Mouse (Mus musculus): Measurements from ENCODE around the gene Plcg1. TPM values are rescaled to one million over a fixed set of nuclear protein-coding genes. Genes with fewer than 3 reads are reported as not detected.

Gene Plcg1
- polyA plus RNA-seq, 1 experiment from 2014 or later, result 44.9 TPM

DNA sequence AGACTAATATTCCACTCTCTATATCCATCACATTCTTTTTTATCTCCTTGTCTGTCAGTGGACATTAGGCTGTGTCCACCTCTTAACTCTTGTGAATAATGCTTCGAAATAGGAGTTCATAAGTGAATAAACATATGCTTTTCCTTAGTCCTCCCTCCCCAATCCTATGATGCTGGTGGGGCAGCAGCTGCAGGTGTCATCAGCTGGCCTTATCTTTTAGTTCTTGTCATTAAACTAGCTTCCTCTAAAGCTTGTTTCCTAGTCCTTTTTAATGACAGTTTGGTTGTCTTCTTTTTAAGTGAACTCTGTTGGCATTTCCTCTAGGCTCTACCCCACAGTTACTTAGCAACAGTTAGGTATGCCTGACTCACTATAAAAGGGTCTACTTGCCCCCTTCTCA, 57.9 kb downstream of the Plcg1 start:
- 83% methylated on average over 1 of the region's 1 CpGs for WGBS
- H3K27me3 ChIP-seq (ENCODE audit: insufficient read depth, poor library complexity, severe bottlenecking), result no peaks in the 10 kb centered on the region
- H3K4me1 ChIP-seq, result peaks cover 17% of the 10 kb centered on the region
- no peak overlapping the region for H3K27ac ChIP-seq
- H3K4me3 ChIP-seq, result no peak overlapping the region
- DNase-seq (ENCODE audit: low spot score), result no peak
- no peaks in the 10 kb centered on the region for H3K9me3 ChIP-seq
- no peaks in the 10 kb centered on the region for H3K36me3 ChIP-seq

DNA sequence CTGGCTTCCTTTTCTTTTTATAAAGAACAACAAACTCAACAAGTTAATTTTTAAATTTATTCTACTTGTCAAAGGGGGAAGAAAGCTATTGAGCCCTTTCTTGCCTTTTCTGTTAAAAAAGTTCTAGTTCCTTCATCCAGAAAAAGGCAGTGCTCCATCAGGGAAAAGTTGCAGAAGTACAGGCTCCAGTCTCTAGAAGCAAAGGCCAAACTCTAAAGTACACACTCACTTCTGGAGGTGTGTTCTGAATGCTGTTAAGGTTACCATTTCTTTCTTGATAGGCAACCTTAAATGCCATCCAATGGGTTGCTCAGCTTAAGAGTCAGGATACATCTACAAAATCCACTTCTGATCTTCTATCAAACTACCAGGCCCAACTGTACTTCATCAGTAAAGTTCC, 58.6 kb downstream of the Plcg1 start:
- DNase-seq (ENCODE audit: low spot score), result no peak
- H3K27me3 ChIP-seq (ENCODE audit: insufficient read depth, poor library complexity, severe bottlenecking), result no peaks in the 10 kb centered on the region

DNA sequence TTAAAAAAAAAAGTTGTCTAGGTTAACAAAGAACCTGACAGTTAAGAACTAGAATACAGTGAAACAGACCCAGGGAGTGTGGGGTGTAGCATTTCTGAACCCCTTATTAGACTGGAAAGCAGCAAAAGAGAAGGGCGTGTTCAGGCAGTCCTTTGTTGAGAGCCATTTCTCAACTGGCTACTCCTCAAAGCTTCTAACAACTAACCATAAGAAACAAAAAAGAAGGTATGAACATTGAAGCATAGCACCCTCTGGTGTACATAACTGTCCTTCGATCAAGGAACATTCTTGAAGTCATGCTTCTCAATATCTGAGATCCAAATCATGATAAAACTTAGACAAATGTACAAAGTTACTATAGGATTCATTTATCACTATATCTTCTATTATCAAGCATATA, 62.0 kb downstream of the Plcg1 start:
- Histone ChIP-seq H3K9me3 (no peaks in the 10 kb centered on the region), H3K27me3 (ENCODE audit: insufficient read depth, poor library complexity, severe bottlenecking) (no peaks in the 10 kb centered on the region), H3K36me3 (no peaks in the 10 kb centered on the region), H3K4me3 (no peak overlapping the region), H3K4me1 (peaks cover 4% of the 10 kb centered on the region; the same call in 1 of the 2 replicates), H3K27ac (no peak overlapping the region)
- 68% methylated on average over 2 of the region's 2 CpGs for WGBS
- no peak for DNase-seq (ENCODE audit: low spot score)

More for the DNA sequence above, 58.6 kb downstream of the Plcg1 start:
- no peak overlapping the region for H3K27ac ChIP-seq
- peaks cover 17% of the 10 kb centered on the region for H3K4me1 ChIP-seq
- no peaks in the 10 kb centered on the region for H3K36me3 ChIP-seq
- H3K4me3 ChIP-seq, result no peak overlapping the region
- no peaks in the 10 kb centered on the region for H3K9me3 ChIP-seq

DNA sequence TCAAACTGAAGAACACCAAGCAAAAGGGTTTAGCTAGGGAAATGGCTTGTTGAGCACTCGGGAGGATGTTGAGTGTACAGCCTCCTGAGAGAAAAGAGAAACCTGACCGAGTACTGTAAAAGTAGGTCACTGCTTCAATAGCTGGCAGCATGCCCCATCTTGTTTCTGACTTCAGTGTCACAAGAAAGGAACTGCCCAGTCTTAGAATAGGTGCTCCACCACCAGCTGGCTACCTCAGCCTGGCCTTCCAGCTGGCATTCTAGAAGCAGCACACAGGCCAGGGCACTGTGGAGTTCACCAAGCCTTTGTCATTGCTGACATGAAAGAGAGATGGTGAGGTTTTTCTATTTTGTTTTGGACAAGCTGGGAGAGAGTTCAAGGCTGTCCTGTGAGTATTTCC, 65.9 kb downstream of the Plcg1 start:
- 85% methylated on average over 2 of the region's 2 CpGs for WGBS
- Histone ChIP-seq H3K27ac (no peak overlapping the region), H3K4me3 (no peak overlapping the region), H3K36me3 (no peaks in the 10 kb centered on the region), H3K9me3 (no peaks in the 10 kb centered on the region), H3K27me3 (ENCODE audit: insufficient read depth, poor library complexity, severe bottlenecking) (no peaks in the 10 kb centered on the region), H3K4me1 (no peaks in the 10 kb centered on the region)
- DNase-seq (ENCODE audit: low spot score), result no peak

DNA sequence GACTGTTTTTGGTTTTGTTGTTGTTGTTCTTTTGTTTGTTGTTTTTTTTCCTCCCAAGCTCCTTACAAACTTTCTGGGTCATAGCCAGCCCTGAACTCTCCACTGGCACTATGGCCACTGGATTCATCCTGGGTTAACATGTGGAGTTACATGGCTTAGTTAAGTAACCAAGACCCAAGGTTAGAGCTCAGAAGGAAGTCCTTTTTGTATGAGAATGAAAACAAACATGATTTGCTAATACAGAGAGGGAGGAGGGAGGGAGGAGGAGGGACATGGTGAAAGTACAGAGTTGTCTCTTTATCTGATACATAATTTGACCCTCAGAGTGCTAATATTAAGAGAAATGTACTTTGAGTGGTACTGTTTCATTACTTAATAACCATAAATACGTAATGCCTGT, 67.1 kb downstream of the Plcg1 start:
- H3K4me3 ChIP-seq, result no peak overlapping the region
- H3K27me3 ChIP-seq (ENCODE audit: insufficient read depth, poor library complexity, severe bottlenecking), result no peaks in the 10 kb centered on the region
- no peak overlapping the region for H3K27ac ChIP-seq
- no peak for DNase-seq (ENCODE audit: low spot score)
- no peaks in the 10 kb centered on the region for H3K4me1 ChIP-seq
- H3K36me3 ChIP-seq, result no peaks in the 10 kb centered on the region
- no peaks in the 10 kb centered on the region for H3K9me3 ChIP-seq
- 78% methylated on average over 1 of the region's 1 CpGs for WGBS

DNA sequence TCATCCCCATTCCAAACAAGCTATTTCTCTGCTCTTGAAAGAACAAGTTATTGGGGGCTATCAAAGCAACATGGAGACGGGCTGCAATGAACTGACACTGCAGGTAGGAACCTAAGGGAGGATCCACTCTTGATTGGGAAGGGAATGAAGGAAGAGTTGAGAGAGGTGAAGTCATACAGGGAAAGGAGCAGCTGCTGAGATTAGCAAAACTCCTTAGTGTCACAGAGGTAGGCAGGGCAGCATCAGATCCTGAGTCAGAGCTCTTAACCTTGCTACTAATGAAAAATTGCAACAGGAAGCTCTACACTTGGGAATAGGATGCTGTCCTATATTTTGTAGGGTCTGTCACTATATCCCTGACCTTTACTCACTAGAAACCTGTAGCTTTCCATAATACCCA, 69.9 kb downstream of the Plcg1 start:
- WGBS, result 78% methylated on average over 1 of the region's 1 CpGs
- H3K27me3 ChIP-seq (ENCODE audit: insufficient read depth, poor library complexity, severe bottlenecking), result no peaks in the 10 kb centered on the region
- no peak for DNase-seq (ENCODE audit: low spot score)
- no peaks in the 10 kb centered on the region for H3K9me3 ChIP-seq
- no peak overlapping the region for H3K27ac ChIP-seq
- no peak overlapping the region for H3K4me3 ChIP-seq
- H3K4me1 ChIP-seq, result peaks cover 6% of the 10 kb centered on the region
- no peaks in the 10 kb centered on the region for H3K36me3 ChIP-seq

DNA sequence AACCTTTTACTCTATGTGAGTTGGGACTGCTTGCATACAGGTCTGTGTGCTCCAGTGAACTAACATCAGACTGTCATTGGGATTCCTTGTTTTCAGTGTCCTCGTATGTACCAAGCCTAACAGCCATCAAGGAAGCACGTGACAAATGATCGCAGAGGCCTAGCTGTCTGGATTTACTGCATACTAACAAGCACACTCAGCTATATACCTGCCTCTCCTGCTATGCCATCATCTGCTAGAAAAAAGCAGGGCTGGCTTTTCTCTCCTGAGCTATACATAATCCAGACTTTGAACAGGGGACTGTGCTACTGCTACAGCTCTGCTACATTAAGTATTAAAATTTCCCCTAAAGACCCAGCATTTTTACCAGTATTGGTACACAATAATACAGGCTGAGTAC, 71.2 kb downstream of the Plcg1 start:
- no peak for DNase-seq (ENCODE audit: low spot score)
- no peaks in the 10 kb centered on the region for H3K36me3 ChIP-seq
- no peak overlapping the region for H3K27ac ChIP-seq
- no peak overlapping the region for H3K4me3 ChIP-seq
- no peaks in the 10 kb centered on the region for H3K27me3 ChIP-seq (ENCODE audit: insufficient read depth, poor library complexity, severe bottlenecking)
- 79% methylated on average over 3 of the region's 3 CpGs for WGBS
- no peaks in the 10 kb centered on the region for H3K9me3 ChIP-seq
- peaks cover 12% of the 10 kb centered on the region for H3K4me1 ChIP-seq

DNA sequence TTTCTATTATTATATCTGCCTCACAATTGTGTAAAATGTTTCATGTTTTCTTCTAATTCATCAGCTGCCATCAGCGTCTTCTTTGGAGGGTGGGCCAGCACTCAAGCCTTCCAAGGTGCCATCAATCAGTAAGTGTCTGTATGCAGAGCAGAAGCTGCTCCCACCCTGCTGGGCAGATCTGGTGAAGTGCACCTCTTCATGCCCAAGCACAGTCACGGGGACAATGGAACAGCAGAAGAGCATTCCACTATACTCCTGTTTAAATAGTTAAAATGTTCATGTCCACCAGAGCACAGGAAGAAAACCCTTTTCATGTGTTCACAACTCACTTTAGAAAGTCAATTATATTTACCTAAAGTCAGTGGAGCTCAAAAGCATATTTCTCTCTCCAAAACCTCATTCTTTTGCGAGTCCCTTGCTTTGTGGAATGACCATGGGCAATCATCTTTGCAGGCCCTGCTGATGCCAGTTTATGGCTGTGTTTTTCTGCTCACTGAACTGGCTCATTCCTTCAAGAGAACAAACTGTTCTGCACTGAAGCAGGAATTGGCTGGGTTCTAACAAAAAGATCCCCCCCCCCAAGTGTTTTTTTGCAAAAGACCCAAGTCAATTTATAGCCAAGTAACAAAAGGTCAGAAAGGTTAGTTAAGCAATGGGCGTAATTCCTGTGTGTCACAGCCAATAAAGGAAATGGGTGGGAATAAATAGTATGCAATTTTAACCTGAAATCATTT, 73.9 kb downstream of the Plcg1 start:
- Histone ChIP-seq H3K27ac (no peak overlapping the region), H3K4me1 (peaks cover 20% of the 10 kb centered on the region), H3K4me3 (no peak overlapping the region), H3K27me3 (ENCODE audit: insufficient read depth, poor library complexity, severe bottlenecking) (no peaks in the 10 kb centered on the region), H3K36me3 (no peaks in the 10 kb centered on the region), H3K9me3 (no peaks in the 10 kb centered on the region)
- 62% methylated on average over 4 of the region's 4 CpGs for WGBS
- no peak for DNase-seq (ENCODE audit: low spot score)

DNA sequence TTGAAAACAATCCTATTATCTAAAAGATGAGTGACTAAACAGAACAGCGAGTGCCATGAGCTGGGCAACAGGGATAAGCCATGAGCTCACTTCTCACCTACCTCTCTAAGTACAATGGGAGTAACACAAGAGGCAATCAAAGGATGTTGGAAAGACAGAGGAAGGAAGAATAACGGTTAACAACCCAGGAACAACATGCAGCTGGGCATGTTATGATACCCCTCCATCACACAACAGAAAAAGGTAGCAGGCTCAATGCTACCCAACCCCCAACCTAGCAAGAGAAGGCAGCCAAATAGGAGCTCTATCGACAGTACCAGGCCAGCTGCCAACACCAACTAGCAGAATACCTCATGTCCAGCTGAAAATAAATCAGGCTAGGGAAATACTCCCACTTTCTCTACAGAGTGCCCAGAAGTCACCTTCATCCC, 75.0 kb downstream of the Plcg1 start:
- H3K27me3 ChIP-seq (ENCODE audit: insufficient read depth, poor library complexity, severe bottlenecking), result no peaks in the 10 kb centered on the region
- H3K27ac ChIP-seq, result no peak overlapping the region
- no peaks in the 10 kb centered on the region for H3K9me3 ChIP-seq
- no peak overlapping the region for H3K4me3 ChIP-seq
- no peak for DNase-seq (ENCODE audit: low spot score)
- peaks cover 25% of the 10 kb centered on the region for H3K4me1 ChIP-seq
- H3K36me3 ChIP-seq, result no peaks in the 10 kb centered on the region
- 28% methylated on average over 3 of the region's 3 CpGs for WGBS

DNA sequence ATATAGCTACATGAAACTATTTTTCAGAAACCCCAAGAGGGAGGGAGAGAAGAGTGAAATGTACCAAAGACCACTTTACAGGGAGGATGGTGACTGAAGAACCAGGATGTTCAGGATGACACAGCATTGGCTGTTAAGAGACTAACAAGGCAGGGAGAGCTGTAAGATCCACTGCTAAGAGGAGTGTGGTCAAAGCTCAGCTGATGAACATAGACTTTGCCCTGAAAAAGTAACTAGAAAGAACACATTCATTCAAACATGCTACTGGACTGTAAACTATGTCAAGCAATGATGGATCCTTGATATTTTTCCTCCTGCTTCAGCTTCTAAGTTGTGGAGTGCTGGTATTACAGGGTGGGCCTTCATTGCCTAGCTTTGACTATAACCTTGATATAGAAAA, 79.3 kb downstream of the Plcg1 start:
- H3K4me3 ChIP-seq, result no peak overlapping the region
- H3K27me3 ChIP-seq (ENCODE audit: insufficient read depth, poor library complexity, severe bottlenecking), result no peaks in the 10 kb centered on the region
- H3K27ac ChIP-seq, result peak overlapping the region; percentile 22; the same call in 1 of the 2 replicates
- DNase-seq (ENCODE audit: low spot score), result no peak
- no peaks in the 10 kb centered on the region for H3K9me3 ChIP-seq
- no peaks in the 10 kb centered on the region for H3K36me3 ChIP-seq
- H3K4me1 ChIP-seq, result peaks cover 22% of the 10 kb centered on the region

DNA sequence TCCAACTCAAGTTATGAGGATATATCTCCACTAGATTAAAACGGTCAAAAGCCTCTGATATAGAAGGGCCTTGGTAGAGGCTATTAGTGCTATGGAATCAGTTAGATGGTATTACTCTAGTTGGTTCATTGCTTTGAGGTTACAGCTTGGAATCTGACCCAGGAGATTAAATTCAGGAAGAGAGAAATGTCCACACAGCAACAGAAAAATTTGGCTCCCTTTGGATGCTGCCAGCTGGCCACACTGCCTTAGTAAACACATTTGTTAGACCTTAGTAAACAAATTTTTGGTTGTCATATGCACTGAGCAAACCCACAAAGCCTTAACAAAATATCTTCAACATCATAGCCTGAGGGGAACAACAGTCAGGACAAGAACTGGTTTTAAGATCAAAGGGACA, 79.7 kb downstream of the Plcg1 start:
- H3K27ac ChIP-seq, result no peak overlapping the region
- DNase-seq (ENCODE audit: low spot score), result no peak
- WGBS, result 78% methylated on average over 1 of the region's 1 CpGs
- no peaks in the 10 kb centered on the region for H3K36me3 ChIP-seq
- peaks cover 20% of the 10 kb centered on the region for H3K4me1 ChIP-seq
- no peaks in the 10 kb centered on the region for H3K27me3 ChIP-seq (ENCODE audit: insufficient read depth, poor library complexity, severe bottlenecking)
- no peak overlapping the region for H3K4me3 ChIP-seq
- H3K9me3 ChIP-seq, result no peaks in the 10 kb centered on the region

Other genes starting within 250 kb of the Plcg1 start
- 54.7 and 69.5 TPM in 2 replicates for gene Top1, start 85.4 kb upstream of the Plcg1 start, polyA plus RNA-seq (2016; fragmentation: Nextera tagmentation; extraction: Ambion mirVana)
- 5.9 and 6.1 TPM in 2 replicates for gene Zhx3, start 141.7 kb downstream of the Plcg1 start, polyA plus RNA-seq (2016; fragmentation: Nextera tagmentation; extraction: Ambion mirVana)
- gene Lpin3, start 149.4 kb downstream of the Plcg1 start, polyA plus RNA-seq (2016; fragmentation: Nextera tagmentation; extraction: Ambion mirVana), result 1.9 and 2.4 TPM in 2 replicates
- gene Emilin3, start 181.0 kb downstream of the Plcg1 start, polyA plus RNA-seq (2016; fragmentation: Nextera tagmentation; extraction: Ambion mirVana), result 1.2 and 2.5 TPM in 2 replicates

Data from heart, embryonic 10.5 days (tissue).